In genomic region chr3:154611888-154612287, GRCm38 (mm10) we compare ENCODE assay signal across 18 mouse cellular contexts. TPM values are rescaled to one million over a fixed set of nuclear protein-coding genes. Genes with fewer than 3 reads are reported as not detected.
DNase-seq lines count a peak whose midpoint lies in the region; ATAC-seq lines count a peak whose summit lies in the region.
"Had no signal": no experiment of that assay in that cellular context is flagged by ENCODE, and none has a peak within 500 bp of the region (broad histone marks: within the 10 kb centered on the region; RNA-seq: fewer than 3 reads in every experiment).

No protein-coding gene starts in this region.

- H3K36me3 ChIP-seq in hindbrain, embryonic 12.5 days: peaks cover 7% of the 10 kb centered on the region; the same call in 1 of the 2 replicates

- no peak overlapping the region for H3K4me2 ChIP-seq in hindbrain, embryonic 12.5 days (replicated peaks)
- H3K4me2 ChIP-seq: midbrain, embryonic 13.5 days had no signal

- no peaks in the 10 kb centered on the region for H3K4me1 ChIP-seq in hindbrain, embryonic 12.5 days
- H3K4me1 ChIP-seq: midbrain, embryonic 13.5 days had no signal

- H3K27ac ChIP-seq in hindbrain, embryonic 12.5 days: no peak overlapping the region
- H3K27ac ChIP-seq: liver, embryonic 14.5 days; macrophage; midbrain, embryonic 13.5 days had no signal

- no peaks in the 10 kb centered on the region for H3K27me3 ChIP-seq in hindbrain, embryonic 12.5 days
- H3K27me3 ChIP-seq: midbrain, embryonic 13.5 days had no signal

- peak; percentile 58 for DNase-seq in kidney, adult 9 months
- no peak for DNase-seq in kidney, adult 18-20 months
- peak; percentile 20 for DNase-seq in 3T3-L1 (ENCODE audit: low read depth, low spot score)
- peak; percentile 50 for DNase-seq in ES-CJ7 (ENCODE audit: low read depth, low spot score)
- no peak for DNase-seq in layer of hippocampus, adult 11-12 months (ENCODE audit: low spot score)
- no peak for DNase-seq in layer of hippocampus, adult 9-11 months
- DNase-seq: cerebellum, adult 11 months; cerebellum, postnatal 14 days; left cerebral cortex, postnatal 4 days; right cerebral cortex, postnatal 4 days; thymus, postnatal 4 days had no signal

- H3K9ac ChIP-seq in hindbrain, embryonic 12.5 days: no peak overlapping the region
- H3K9ac ChIP-seq: liver, embryonic 14.5 days; midbrain, embryonic 13.5 days had no signal

- peak; percentile 53 for ATAC-seq in granulocyte monocyte progenitor cell, adult 5-6 weeks (replicated peaks; ENCODE audit: poor library complexity, severe bottlenecking)
- no peak for ATAC-seq in hindbrain, embryonic 12.5 days (ENCODE audit: low FRiP score)
- ATAC-seq: forebrain, embryonic 14.5 days; midbrain, embryonic 13.5 days had no signal

- H3K9me3 ChIP-seq in hindbrain, embryonic 12.5 days (replicated peaks): no peaks in the 10 kb centered on the region
- H3K9me3 ChIP-seq: midbrain, embryonic 13.5 days had no signal

- 80% methylated on average over 3 of the region's 3 CpGs for WGBS in hindbrain, embryonic 12.5 days

- no peak overlapping the region for H3K4me3 ChIP-seq in hindbrain, embryonic 12.5 days
- H3K4me3 ChIP-seq: midbrain, embryonic 13.5 days had no signal

RNA-seq across cellular contexts. Expression of gene Tyw3, which starts 15.0 kb away (rescaled TPM):
- 2.3 and 7.3 TPM in 2 replicates for total RNA-seq in granulocyte monocyte progenitor cell, adult 5-6 weeks (2014; fragmentation: Nextera tagmentation)
- total RNA-seq in granulocyte monocyte progenitor cell, adult 5-6 weeks (2017): 4.0 and 4.5 TPM in 2 replicates
- 11.7 and 12.7 TPM in 2 replicates for polyA plus RNA-seq in hindbrain, embryonic 12.5 days (2016; fragmentation: Nextera tagmentation; extraction: Ambion mirVana)

RNA-seq across cellular contexts. Expression of gene Cryz, which starts 15.4 kb away (rescaled TPM):
- 6.2 and 10.6 TPM in 2 replicates for total RNA-seq in granulocyte monocyte progenitor cell, adult 5-6 weeks (2014; fragmentation: Nextera tagmentation)
- 4.1 TPM in 2 replicates for total RNA-seq in granulocyte monocyte progenitor cell, adult 5-6 weeks (2017)
- 16.6 and 18.5 TPM in 2 replicates for polyA plus RNA-seq in hindbrain, embryonic 12.5 days (2016; fragmentation: Nextera tagmentation; extraction: Ambion mirVana)

RNA-seq across cellular contexts. Expression of gene Erich3, which starts 51.8 kb away (rescaled TPM):
- not detected in 2 replicates for total RNA-seq in granulocyte monocyte progenitor cell, adult 5-6 weeks (2014; fragmentation: Nextera tagmentation)
- not detected in 2 replicates for total RNA-seq in granulocyte monocyte progenitor cell, adult 5-6 weeks (2017)
- polyA plus RNA-seq in hindbrain, embryonic 12.5 days (2016; fragmentation: Nextera tagmentation; extraction: Ambion mirVana): 1.3 and 1.5 TPM in 2 replicates
- total RNA-seq: hematopoietic stem cell, adult 5-6 weeks had no signal
- polyA plus RNA-seq: macrophage had no signal

Comparison
In these comparisons a context has a peak if more than half of its experiments do, and no peak if none do; other contexts are left out.
1. DNase-seq: peak in kidney, adult 9 months (single experiment), 3T3-L1 (single experiment) and ES-CJ7 (single experiment); none in kidney, adult 18-20 months (single experiment), layer of hippocampus, adult 11-12 months (single experiment) and layer of hippocampus, adult 9-11 months (single experiment).